Mouse (Mus musculus) CH12.LX (cell line): ENCODE measurements around the gene Syce3. TPM values are rescaled to one million over a fixed set of nuclear protein-coding genes. Genes with fewer than 3 reads are reported as not detected.

Experiments
- DNase-seq: peaks from one replicate; pipeline ENCODE4 v3.0.0-alpha.2; 2013; ENCODE audit errors: extremely low read depth
- H3K27ac ChIP-seq: 2 replicates; pipeline ENCODE4 v1.5.1; 2012; ENCODE audit warnings: low read depth, mild to moderate bottlenecking, control low read depth, moderate library complexity; ENCODE audit not compliant: insufficient read depth
- H3K27me3 ChIP-seq: replicated peaks from 2 replicates; pipeline ENCODE3; 2012; ENCODE audit warnings: inconsistent platforms
- H3K36me3 ChIP-seq, 2 experiments: replicated peaks in 1 of 2; 2 replicates each; pipeline versions ENCODE3 to v1.6.1; 2012; ENCODE audit warnings: inconsistent platforms in 1 of 2, low read length in 1 of 2, mild to moderate bottlenecking in 1 of 2, mixed read lengths in 1 of 2, moderate library complexity in 1 of 2; ENCODE audit not compliant: control insufficient read depth in 1 of 2, insufficient read depth in 1 of 2
- H3K4me1 ChIP-seq, 2 experiments: 2 replicates each; pipeline ENCODE4 v1.6.1; 2012; ENCODE audit warnings: inconsistent platforms in 1 of 2, moderate library complexity in 1 of 2; ENCODE audit not compliant: insufficient read depth in 2 of 2, control insufficient read depth in 1 of 2
- H3K4me2 ChIP-seq: 2 replicates; pipeline ENCODE4 v1.6.1; 2012; ENCODE audit warnings: low read depth, mild to moderate bottlenecking, control low read depth; ENCODE audit not compliant: poor library complexity, insufficient read depth, severe bottlenecking
- H3K4me3 ChIP-seq, 3 experiments: fragments of 150-350 bp in 1 of 3; sonication (generic) in 1 of 3; replicated peaks in 1 of 3; 2 replicates each; pipeline versions ENCODE3 to v1.5.1; 2011 to 2012; ENCODE audit warnings: low read depth in 2 of 3, low read length in 2 of 3, mild to moderate bottlenecking in 2 of 3, moderate library complexity in 2 of 3, control low read depth in 1 of 3, improper control_type of control experiment in 1 of 3, inconsistent platforms in 1 of 3, mixed read lengths in 1 of 3; ENCODE audit not compliant: poor library complexity in 1 of 3
- H3K79me2 ChIP-seq: replicated peaks from 2 replicates; pipeline ENCODE4 v1.6.1; 2012; ENCODE audit warnings: mild to moderate bottlenecking, moderate library complexity; ENCODE audit not compliant: control insufficient read depth, poor library complexity, insufficient read depth, severe bottlenecking; ENCODE audit errors: extremely low read depth
- H3K9ac ChIP-seq: 2 replicates; pipeline ENCODE4 v1.6.1; 2012; ENCODE audit warnings: low read depth, mild to moderate bottlenecking, control low read depth, moderate library complexity; ENCODE audit not compliant: insufficient read depth
- H3K9me3 ChIP-seq: replicated peaks from 2 replicates; pipeline ENCODE3; 2012; ENCODE audit warnings: low read length, inconsistent platforms, mixed read lengths
- BHLHE40 ChIP-seq: IDR thresholded peaks from 2 replicates; pipeline ENCODE4 v1.6.1; 2011; ENCODE audit warnings: mild to moderate bottlenecking, low read depth, low read length, improper control_type of control experiment
- CHD1 ChIP-seq: IDR thresholded peaks from 2 replicates; pipeline ENCODE4 v1.6.1; 2012; ENCODE audit warnings: low read depth, low read length, improper control_type of control experiment, inconsistent platforms
- CHD2 ChIP-seq: IDR thresholded peaks from 2 replicates; pipeline ENCODE4 v1.6.1; 2011; ENCODE audit warnings: low read length, improper control_type of control experiment
- E2F4 ChIP-seq: IDR thresholded peaks from 2 replicates; pipeline ENCODE4 v1.6.1; 2011; ENCODE audit warnings: low read depth, low read length, improper control_type of control experiment; ENCODE audit not compliant: insufficient replicate concordance
- ETS1 ChIP-seq: conservative IDR thresholded peaks from 2 replicates; pipeline ENCODE4 v1.6.1; 2012; ENCODE audit warnings: low read depth, mild to moderate bottlenecking, inconsistent platforms, low read length, improper control_type of control experiment, moderate library complexity
- GABPA ChIP-seq: IDR thresholded peaks from 2 replicates; pipeline ENCODE4 v1.6.1; 2012; ENCODE audit warnings: low read depth, low read length, improper control_type of control experiment, inconsistent platforms; ENCODE audit not compliant: insufficient replicate concordance
- HCFC1 ChIP-seq: IDR thresholded peaks from 2 replicates; pipeline ENCODE4 v1.6.1; 2012; ENCODE audit warnings: low read depth, mild to moderate bottlenecking, inconsistent platforms, low read length, improper control_type of control experiment
- IRF4 ChIP-seq: IDR thresholded peaks from 2 replicates; pipeline ENCODE4 v1.6.1; 2014; ENCODE audit warnings: low read depth, mild to moderate bottlenecking, inconsistent platforms, low read length, improper control_type of control experiment
- JUN ChIP-seq: IDR thresholded peaks from 2 replicates; pipeline ENCODE4 v1.6.1; 2011; ENCODE audit warnings: low read depth, mild to moderate bottlenecking, low read length, improper control_type of control experiment, moderate library complexity; ENCODE audit not compliant: insufficient read depth
- JUND ChIP-seq: conservative IDR thresholded peaks from 2 replicates; pipeline ENCODE4 v1.6.1; 2011; ENCODE audit warnings: low read depth, low read length, improper control_type of control experiment
- KAT2A ChIP-seq: IDR thresholded peaks from 2 replicates; pipeline ENCODE4 v1.6.1; 2012; ENCODE audit warnings: low read length, improper control_type of control experiment, inconsistent platforms; ENCODE audit not compliant: insufficient replicate concordance
- MAFK ChIP-seq: IDR thresholded peaks from 2 replicates; pipeline ENCODE4 v1.6.1; 2011; ENCODE audit warnings: low read length, improper control_type of control experiment; ENCODE audit not compliant: insufficient replicate concordance
- MAZ ChIP-seq: IDR thresholded peaks from 2 replicates; pipeline ENCODE4 v1.6.1; 2012; ENCODE audit warnings: low read depth, mild to moderate bottlenecking, inconsistent platforms, low read length, improper control_type of control experiment, moderate library complexity
- MYC ChIP-seq: IDR thresholded peaks from 2 replicates; pipeline ENCODE4 v1.6.1; 2011; ENCODE audit warnings: low read depth, mild to moderate bottlenecking, improper control_type of control experiment, low read length
- NELFE ChIP-seq: IDR thresholded peaks from 2 replicates; pipeline ENCODE4 v1.6.1; 2011; ENCODE audit warnings: low read depth, low read length, improper control_type of control experiment
- NRF1 ChIP-seq: IDR thresholded peaks from 2 replicates; pipeline ENCODE4 v1.6.1; 2014; ENCODE audit warnings: low read depth, mild to moderate bottlenecking, inconsistent platforms, low read length, improper control_type of control experiment, moderate library complexity
- RAD21 ChIP-seq: IDR thresholded peaks from 2 replicates; pipeline ENCODE4 v1.6.1; 2011; ENCODE audit warnings: low read depth, mild to moderate bottlenecking, low read length, improper control_type of control experiment, moderate library complexity
- SMC3 ChIP-seq: IDR thresholded peaks from 2 replicates; pipeline ENCODE4 v1.6.1; 2011; ENCODE audit warnings: low read depth, low read length, improper control_type of control experiment
- TBP ChIP-seq: conservative IDR thresholded peaks from 2 replicates; pipeline ENCODE4 v1.6.1; 2011; ENCODE audit warnings: low read depth, low read length, improper control_type of control experiment
- TCF12 ChIP-seq: IDR thresholded peaks from 2 replicates; pipeline ENCODE4 v1.6.1; 2014; ENCODE audit warnings: low read depth, mild to moderate bottlenecking, inconsistent platforms, low read length, improper control_type of control experiment
- UBTF ChIP-seq: IDR thresholded peaks from 2 replicates; pipeline ENCODE4 v1.6.1; 2012; ENCODE audit warnings: low read depth, mild to moderate bottlenecking, inconsistent platforms, low read length, improper control_type of control experiment, moderate library complexity
- USF2 ChIP-seq: conservative IDR thresholded peaks from 2 replicates; pipeline ENCODE4 v1.6.1; 2011; ENCODE audit warnings: low read depth, low read length, improper control_type of control experiment
- ZC3H11A ChIP-seq: IDR thresholded peaks from 2 replicates; pipeline ENCODE4 v1.6.1; 2012; ENCODE audit warnings: low read depth, mild to moderate bottlenecking, inconsistent platforms, low read length, improper control_type of control experiment
- ZKSCAN1 ChIP-seq: IDR thresholded peaks from 2 replicates; pipeline ENCODE4 v1.6.1; 2012; ENCODE audit warnings: low read depth, inconsistent platforms, low read length, improper control_type of control experiment, borderline replicate concordance
- dilution Hi-C: fragments of 300-500 bp; cut with MboI; formaldehyde crosslinking; loops from 2 replicates; pipeline ENCODE4 v1.14.3; 2020; ENCODE audit warnings: low sequenced_read_pairs; ENCODE audit not compliant: extremely low pct_unique_long_range_greater_than_20kb, extremely low pct_ligation_motif_present
- in situ Hi-C: fragments of 300-500 bp; cut with MboI; formaldehyde crosslinking; loops from 3 replicates; pipeline ENCODE4 v1.14.3; 2019; ENCODE audit warnings: low sequenced_read_pairs, low pct_ligation_motif_present, low pct_unique_long_range_greater_than_20kb, mixed read lengths
- polyA plus RNA-seq: library from polyadenylated mRNA; unstranded; fragments of >175 nt; gene quantifications from 2 replicates; pipeline ENCODE4 v1.2.1, GENCODE M21; 2012; ENCODE audit warnings: low read depth; ENCODE audit not compliant: insufficient read length
- total RNA-seq, 2 experiments: library from RNA; depleted of rRNA; stranded (reverse); fragments of 300-350 nt in 1 of 2; fragments of >200 nt in 1 of 2; gene quantifications; 2 replicates each; pipeline ENCODE4 v1.2.3; 2012 to 2014

Gene Syce3
- total and polyA plus RNA-seq, 3 experiments: not detected

DNA sequence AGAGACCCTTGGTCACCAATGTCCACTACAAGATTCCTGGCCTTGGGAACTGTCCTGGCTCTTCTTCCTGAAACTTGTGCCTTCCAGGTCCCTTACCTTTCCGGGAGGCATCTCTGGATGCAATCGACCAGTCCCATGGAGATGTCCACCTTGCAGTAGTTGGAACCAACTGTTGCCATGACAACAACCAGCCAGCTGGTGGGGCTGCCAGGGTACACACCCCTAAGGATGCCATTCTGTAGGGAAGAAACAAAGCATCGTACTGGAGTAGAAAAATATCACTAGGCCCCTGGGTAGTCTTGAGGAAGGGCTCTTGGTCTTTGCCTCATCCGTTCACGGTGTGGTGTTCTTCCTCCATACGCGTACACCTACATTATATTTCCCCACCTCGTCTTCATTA lies 14.3 kb upstream of the Syce3 start:
- dilution Hi-C loops: no loop called here
- Histone ChIP-seq H3K79me2 (peaks cover 8% of the 10 kb centered on the region; the same call in 1 of the 2 replicates), H3K36me3 (peaks cover 40 to 78% of the 10 kb centered on the region in 2 experiments), H3K9me3 (no peaks in the 10 kb centered on the region), H3K4me3 (no peak overlapping the region), H3K4me1 (peaks cover 0 to 6% of the 10 kb centered on the region in 2 experiments; a peak in 2 of 4 replicates)
- TF ChIP-seq ZC3H11A (no peak), ZKSCAN1 (no peak), TCF12 (no peak), KAT2A (no peak), MYC (no peak), JUND (no peak), SMC3 (no peak), BHLHE40 (no peak), NELFE (no peak), JUN (no peak), MAFK (no peak), USF2 (no peak), MAZ (no peak), RAD21 (no peak), ETS1 (no peak), E2F4 (no peak)
- TF ChIP-seq, all 38 proteins: peak for 0
- Histone ChIP-seq H3K27me3 (no peaks in the 10 kb centered on the region), H3K27ac (no peak overlapping the region), H3K4me2 (no peak overlapping the region), H3K9ac (no peak overlapping the region)
- in situ Hi-C loops: loop anchor here (10.0 kb wide), 1 partner anchor 350 kb away; the partner anchor contains the start of gene Trabd
- DNase-seq: no peak

DNA sequence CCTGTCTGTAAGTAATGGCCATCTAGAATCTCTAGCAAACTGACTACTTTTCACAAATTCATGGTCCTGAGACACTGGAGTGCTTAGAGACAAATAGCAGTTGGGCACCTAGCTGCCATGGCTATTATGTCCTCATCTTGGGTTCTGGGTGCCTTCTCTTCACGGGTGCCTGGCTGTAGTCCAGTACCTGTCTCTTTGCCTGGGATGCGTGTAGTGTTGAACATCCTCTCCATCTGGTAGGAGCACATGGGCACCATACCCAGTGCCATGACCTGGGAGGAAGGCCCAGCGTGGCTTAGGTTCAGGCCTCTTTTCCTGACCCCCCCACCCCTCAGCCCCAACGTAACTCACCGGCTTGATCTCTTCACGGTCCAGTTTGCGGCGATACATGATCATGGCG lies 11.6 kb upstream of the Syce3 start:
- H3K27ac ChIP-seq: no peak overlapping the region
- no peak for DNase-seq
- dilution Hi-C loops: no loop called here
- no peaks in the 10 kb centered on the region for H3K9me3 ChIP-seq
- no peaks in the 10 kb centered on the region for H3K4me1 ChIP-seq
- in situ Hi-C loops: loop anchor here (10.0 kb wide), 1 partner anchor 347 kb away; the partner anchor contains the start of gene Trabd
- no peaks in the 10 kb centered on the region for H3K27me3 ChIP-seq
- H3K4me2 ChIP-seq: no peak overlapping the region
- TF ChIP-seq ETS1 (no peak), TBP (no peak), NELFE (no peak), RAD21 (no peak), HCFC1 (no peak), NRF1 (no peak), GABPA (no peak), JUN (no peak), ZKSCAN1 (no peak), IRF4 (no peak), MAZ (no peak), CHD2 (no peak), UBTF (no peak), CHD1 (no peak)
- H3K36me3 ChIP-seq: peaks cover 55 to 90% of the 10 kb centered on the region in 2 experiments
- H3K9ac ChIP-seq: no peak overlapping the region
- H3K79me2 ChIP-seq: no peaks in the 10 kb centered on the region
- H3K4me3 ChIP-seq: no peak overlapping the region
